Mouse (Mus musculus): ENCODE measurements around the gene Mogs. TPM values are rescaled to one million over a fixed set of nuclear protein-coding genes. Genes with fewer than 3 reads are reported as not detected.
A peak's percentile ranks its signal among the peaks of the same experiment; 100 is the strongest.

Mogs gene
- 1 to 10 TPM; 4.4 to 4.5 TPM for total RNA-seq (2021)
- long read RNA-seq, experiment 1, transcript Mogs-201 (4 exons, 2,780 nt) = major isoform, 6 of 10 reads
- long read RNA-seq, experiment 1, partial matches to known transcripts = 0 of 10 reads
- long read RNA-seq, experiment 1, other reads (novel, unspliced or antisense) = 4 of 10 reads
- long read RNA-seq, experiment 2, transcript Mogs-201 (4 exons, 2,780 nt) = major isoform, 6 of 13 reads
- long read RNA-seq, experiment 2, partial matches to known transcripts = 0 of 13 reads
- long read RNA-seq, experiment 2, other reads (novel, unspliced or antisense) = 7 of 13 reads

- intact Hi-C loops (cut with DNase I) = loop anchor here (2.0 kb wide), 1 partner anchor 46 kb away; no protein-coding TSS in a partner anchor
- peak; percentile 87 to 92 for DNase-seq
Observed at GRCm38 (mm10) chr6:83115011-83115671, at the start of gene Mogs. Mogs (plus strand) TSS chr6:83115496.

DNA sequence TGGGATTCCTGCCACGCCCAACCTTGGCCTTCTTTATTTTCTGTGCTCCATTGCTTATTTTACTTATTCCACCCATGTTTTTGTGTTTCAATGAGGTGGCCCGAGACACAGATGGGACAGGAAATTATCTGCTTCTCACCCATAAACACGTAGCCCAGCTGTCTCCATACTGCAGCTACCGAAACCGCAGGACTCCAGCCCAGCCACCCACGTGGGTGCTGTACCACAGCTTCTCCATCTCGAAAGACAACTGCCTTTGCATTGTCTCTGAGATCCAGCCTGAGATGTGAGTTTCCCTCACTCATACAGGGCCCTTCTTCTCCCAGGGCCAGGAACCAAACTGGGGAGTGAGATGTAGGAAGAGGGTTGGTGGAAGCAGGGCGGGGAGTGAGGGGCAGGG is 49.3 kb upstream of the Mogs start:
- intact Hi-C loops (cut with DNase I) = no loop called here
- no peak for DNase-seq

GRCm38 (mm10) chr6:83066441-83066840 is 48.9 kb upstream of the Mogs start:
- intact Hi-C loops (cut with DNase I) = no loop called here
- no peak for DNase-seq

DNA sequence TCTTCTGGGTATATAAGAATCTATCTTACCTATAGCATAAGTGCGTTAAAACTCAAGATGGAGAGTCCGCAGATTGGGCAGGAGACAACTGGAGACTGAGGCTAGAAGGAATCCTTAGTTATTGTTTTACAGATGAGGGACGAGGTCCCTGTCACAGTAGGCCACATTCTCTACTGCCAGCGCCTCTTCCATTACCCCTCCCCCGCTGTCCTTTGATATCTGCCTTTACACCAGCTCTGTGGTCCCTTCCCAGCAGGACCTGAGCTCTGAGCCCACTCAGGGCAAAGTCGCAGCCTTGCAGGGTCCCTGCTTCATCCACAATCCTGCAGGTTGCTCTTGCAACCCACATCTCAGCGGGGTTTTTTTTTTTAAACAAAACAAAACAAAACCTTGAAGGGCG is 47.1 kb upstream of the Mogs start:
- intact Hi-C loops (cut with DNase I) = no loop called here
- no peak for DNase-seq

- intact Hi-C loops (cut with DNase I) = no loop called here
- no peak for DNase-seq
Observed at GRCm38 (mm10) chr6:83068706-83069487, 46.4 kb upstream of the Mogs start.

- DNase-seq = no peak
- intact Hi-C loops (cut with DNase I) = no loop called here
Observed at GRCm38 (mm10) chr6:83069488-83070246, 45.6 kb upstream of the Mogs start.

DNA sequence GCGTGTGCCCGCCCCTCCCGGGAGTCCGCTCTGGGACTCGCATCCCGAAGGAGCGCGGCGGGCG is 45.2 kb upstream of the Mogs start, which contains the start of gene Tlx2:
Tlx2 (minus strand) TSS at position 47 of the 64 bp plus-strand sequence.
- intact Hi-C loops (cut with DNase I) = no loop called here
- DNase-seq = no peak

DNA sequence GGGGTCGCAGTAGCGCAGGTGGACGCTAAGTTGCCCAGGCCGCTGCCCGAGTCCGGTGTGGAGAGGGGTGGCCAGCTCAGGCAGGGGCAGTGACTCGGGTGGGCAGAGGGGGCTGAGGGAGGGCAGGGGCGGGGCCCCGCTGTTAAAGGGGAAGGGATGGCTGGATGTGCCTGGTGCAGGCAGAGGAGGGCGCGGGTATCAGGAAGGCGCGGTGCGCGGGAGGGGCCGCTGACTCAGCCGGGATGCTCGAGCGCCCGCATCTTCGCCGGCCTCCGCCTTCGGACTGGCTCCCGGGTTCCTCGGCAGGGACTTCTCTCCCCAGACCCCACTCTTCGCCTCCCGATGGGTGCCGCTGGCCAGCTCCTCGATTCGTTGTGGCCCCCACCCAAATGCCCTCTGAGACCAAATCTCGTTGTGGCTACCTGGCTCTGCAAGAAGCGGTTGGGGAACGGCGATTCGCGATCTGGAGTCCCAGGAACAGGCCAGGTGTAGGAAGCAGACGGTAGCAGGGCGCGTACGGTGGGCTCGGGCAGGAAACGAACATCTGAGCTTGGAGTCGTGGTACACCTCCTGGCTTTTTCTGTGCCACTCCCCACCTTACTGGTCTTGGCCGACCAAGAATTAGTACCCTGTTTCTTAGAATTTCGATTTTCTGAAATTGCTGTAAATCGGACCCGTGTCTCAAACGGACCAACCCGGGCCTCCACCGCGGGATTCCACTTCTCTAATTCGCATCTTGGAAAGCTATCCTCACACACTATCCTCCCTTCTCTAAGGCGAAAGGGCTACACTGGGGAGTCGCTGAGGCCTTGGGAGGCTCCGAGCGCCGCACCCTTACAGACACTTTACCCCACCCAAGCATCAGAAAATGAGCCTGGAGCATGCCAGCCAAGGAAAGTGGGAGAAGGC is 44.7 kb upstream of the Mogs start:
- peak in 1 of 2 experiments; percentile 61 for DNase-seq
- intact Hi-C loops (cut with DNase I) = no loop called here

GRCm38 (mm10) chr6:83071220-83071619 is 44.1 kb upstream of the Mogs start:
- intact Hi-C loops (cut with DNase I) = no loop called here
- no peak for DNase-seq

GRCm38 (mm10) chr6:83074979-83075378 is 40.3 kb upstream of the Mogs start:
- DNase-seq = no peak
- intact Hi-C loops (cut with DNase I) = no loop called here

DNA sequence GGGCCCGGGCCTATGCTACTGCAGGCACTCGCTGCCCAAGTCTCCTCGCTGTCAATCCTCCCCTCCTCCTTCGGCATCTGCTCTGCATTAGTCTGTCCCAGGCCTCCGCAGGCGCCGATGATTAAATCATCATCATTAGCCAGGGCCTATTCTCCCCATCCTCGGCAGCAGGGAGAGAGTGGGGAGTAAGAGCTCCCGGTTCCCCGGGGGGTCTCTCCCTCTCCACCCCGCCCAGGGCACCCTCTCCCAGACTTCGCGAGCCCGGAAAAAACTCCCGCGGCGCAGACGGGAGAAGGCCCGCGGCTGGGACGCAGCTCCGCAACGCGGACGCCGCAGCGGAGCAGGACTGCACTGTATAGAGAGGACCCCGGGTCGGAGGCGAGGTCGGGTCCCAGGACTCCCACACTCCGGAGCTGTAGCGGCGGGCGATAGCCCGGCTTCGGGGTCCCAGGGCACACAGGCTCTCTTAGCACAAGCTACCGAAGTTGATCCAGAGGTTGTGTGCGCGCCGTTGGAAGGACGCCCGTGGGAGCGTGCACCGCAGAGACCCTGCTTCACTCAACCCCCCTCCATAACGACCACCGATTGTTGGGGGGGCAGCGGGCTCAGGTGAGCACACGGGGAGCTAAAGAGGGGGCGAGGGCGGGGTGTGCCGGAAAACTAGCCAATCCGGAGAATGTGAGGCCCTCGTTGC is 37.5 kb upstream of the Mogs start, which contains the start of gene Pcgf1:
Pcgf1 (plus strand) TSS at position 240 of the 694 bp plus-strand sequence.
- DNase-seq = no peak

DNA sequence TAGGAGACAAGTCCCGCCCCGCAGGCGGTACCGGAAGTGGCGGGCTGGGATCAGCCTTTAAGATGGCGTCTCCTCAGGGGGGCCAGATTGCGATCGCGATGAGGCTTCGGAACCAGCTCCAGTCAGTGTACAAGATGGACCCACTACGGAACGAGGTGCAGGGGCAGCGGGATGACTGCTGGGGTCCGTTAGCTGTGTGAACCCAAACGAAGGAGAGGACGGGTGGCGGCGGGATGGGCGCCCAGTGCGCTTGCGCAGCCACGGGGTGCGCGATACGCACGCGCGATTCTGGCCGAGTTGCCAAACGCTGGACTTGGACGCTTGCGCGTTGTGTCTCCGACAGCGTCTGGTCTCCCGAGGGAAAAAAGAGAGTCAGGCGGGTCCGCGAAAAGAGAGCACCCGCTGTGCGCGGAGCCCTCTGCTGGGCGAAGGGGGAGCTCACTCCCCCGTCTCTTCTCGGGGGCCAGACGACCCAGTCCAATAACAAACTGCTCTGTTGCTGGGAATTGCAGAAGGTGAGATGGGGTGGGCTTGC is 36.9 kb upstream of the Mogs start:
- intact Hi-C loops (cut with DNase I) = loop anchor here (1.0 to 2.0 kb wide), 2 partner anchors 24 to 82 kb away; partner anchors contain the start of gene Aup1
- DNase-seq = peak; percentile 99 to 100

More for the DNA sequence above, 37.5 kb upstream of the Mogs start, which contains the start of gene Pcgf1:
- intact Hi-C loops (cut with DNase I) = loop anchor here (1.0 to 2.0 kb wide), 2 partner anchors 23 to 81 kb away; partner anchors contain the start of gene Aup1

DNA sequence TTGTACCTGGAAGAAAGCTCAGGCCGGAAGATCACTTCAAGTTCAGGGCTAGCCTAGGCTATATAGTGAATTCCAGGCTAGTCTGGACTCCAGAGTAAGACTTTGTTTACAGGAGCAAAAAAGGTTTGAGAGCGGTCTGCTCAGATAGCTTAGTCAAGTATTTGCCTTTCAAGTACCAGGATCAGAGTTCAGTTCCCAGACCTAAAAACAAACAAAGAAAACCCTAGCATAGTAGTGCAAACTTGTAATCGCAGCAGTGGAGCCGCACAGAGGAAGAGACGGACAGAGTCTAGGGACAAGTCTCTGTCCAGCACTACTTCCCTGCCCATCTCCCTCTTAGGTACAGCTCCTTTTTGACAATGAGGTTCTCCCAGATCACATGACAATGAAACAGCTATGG is 35.1 kb upstream of the Mogs start:
- no peak for DNase-seq
- intact Hi-C loops (cut with DNase I) = no loop called here

- no peak for DNase-seq
- intact Hi-C loops (cut with DNase I) = no loop called here
Observed at GRCm38 (mm10) chr6:83083497-83083896, 31.8 kb upstream of the Mogs start.

GRCm38 (mm10) chr6:83084477-83084876 is 30.8 kb upstream of the Mogs start:
- no peak for DNase-seq
- intact Hi-C loops (cut with DNase I) = no loop called here

DNA sequence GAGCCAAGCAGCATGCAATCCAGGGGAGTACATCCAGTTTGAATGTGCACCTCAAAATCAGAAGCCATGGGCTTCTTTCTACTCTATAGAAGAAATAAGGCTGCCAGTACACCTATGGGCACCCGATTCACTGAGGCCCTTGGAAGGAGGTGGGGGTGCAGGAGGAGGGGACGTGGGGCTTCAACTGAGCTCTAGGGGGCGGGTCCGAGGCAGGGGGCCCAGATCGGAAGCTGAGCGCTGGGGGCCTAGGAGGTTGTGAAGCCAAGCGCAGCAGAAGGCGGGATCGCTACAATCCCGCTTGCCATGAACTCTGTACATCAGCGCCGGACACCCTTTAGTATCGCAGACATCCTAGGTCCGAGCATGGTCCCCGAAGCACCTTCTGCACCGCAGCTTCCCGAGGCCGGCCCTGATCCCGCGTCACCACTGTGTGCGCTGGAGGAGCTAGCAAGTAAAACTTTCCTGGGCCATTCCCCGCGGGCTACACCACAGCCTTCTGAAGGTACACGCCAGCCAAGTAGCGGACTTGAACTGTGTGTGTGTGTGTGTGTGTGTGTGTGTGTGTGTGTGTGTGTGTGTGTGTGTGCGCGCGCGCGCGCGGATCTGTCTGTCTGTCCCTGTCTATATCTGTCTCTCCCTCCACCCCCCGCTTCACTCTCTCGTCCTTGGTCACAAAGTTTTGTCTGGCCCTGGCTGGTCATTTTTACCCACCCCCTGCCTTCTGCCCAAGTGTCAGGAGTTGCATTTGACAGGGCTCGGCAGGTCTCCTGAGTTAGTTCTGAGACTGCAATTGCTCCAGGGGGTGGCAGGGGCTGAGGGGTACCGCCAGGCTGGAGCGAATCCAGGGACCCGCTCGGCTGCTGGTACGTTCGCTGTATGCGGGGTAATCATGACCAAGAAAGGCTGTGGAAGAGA is 28.9 kb upstream of the Mogs start, which contains the start of gene Lbx2:
Lbx2 (plus strand) TSS at position 247 of the 915 bp plus-strand sequence.
- intact Hi-C loops (cut with DNase I) = no loop called here
- no peak for DNase-seq

- intact Hi-C loops (cut with DNase I) = no loop called here
- peak in 1 of 2 experiments; percentile 39 for DNase-seq
Observed at GRCm38 (mm10) chr6:83087205-83087925, 27.9 kb upstream of the Mogs start.
